Mouse (Mus musculus): ENCODE data around the gene Tbcd. TPM values are rescaled to one million over a fixed set of nuclear protein-coding genes. Genes with fewer than 3 reads are reported as not detected.

Tbcd gene
- polyA plus RNA-seq, 1 experiment from 2014 or later = 45.2 TPM

DNA sequence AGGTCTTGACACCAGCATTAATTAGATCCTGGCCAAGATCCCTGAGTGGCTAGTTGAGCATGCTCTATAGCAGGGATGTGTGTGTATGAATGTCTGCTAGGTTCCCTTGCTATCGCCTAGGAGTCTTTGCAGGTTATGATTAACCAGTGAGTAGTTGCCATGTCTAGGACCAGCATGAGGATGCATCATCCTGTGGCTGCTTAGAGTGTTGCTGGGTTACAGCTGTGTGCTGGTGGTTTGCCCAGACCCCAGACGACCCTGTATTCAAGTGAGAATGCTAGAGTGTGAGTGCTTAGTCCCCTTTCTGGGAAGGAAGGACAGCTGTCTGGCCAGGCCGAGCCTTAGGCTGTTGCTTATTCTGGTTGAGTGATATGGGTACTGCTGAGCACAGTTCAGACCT is 106.8 kb downstream of the Tbcd start:
- H3K27me3 ChIP-seq = no peaks in the 10 kb centered on the region
- H3K9me3 ChIP-seq (replicated peaks) = no peaks in the 10 kb centered on the region
- no peak overlapping the region for H3K9ac ChIP-seq
- 83% methylated on average over 3 of the region's 3 CpGs for WGBS
- ATAC-seq = no peak
- no peak overlapping the region for H3K4me3 ChIP-seq
- H3K36me3 ChIP-seq (ENCODE audit: poor library complexity, severe bottlenecking) = peaks cover 10% of the 10 kb centered on the region
- no peak overlapping the region for H3K27ac ChIP-seq
- H3K4me1 ChIP-seq = no peaks in the 10 kb centered on the region
- no peak overlapping the region for H3K4me2 ChIP-seq

DNA sequence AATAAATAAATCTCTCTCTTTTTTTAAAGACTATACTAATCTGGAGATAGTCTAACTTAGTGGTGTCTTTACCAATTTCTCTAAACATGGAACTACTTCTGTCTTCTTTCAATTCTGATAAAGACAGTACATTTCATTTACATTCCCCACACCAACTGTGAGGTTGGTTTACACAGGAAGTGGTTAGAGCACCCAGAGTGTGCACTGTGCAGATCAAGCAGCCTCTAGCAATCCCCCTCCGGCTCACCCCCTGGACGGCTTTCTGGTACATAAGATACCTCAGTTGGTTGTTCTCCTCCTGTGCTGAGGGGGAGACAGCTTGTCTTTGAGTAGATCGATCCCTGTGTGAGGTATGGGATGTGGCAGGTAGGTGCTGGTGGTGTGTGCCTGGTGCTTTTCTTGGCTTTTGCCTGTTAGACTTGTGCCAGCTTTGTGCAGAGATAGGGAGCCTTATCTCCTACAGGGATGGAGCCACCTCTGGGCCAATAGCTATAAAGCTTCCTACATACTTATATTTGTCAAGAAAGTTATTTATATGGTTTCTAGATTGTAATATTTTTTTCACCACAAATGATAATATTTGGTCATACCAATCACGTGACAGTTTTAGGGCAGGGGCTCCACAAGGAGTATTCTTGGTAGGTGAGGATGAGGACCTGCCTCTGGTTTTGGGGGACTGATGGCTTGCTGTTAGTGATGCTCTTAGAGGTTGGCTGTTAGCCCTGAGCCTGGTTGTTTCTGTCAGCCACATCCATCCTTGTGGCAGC is 108.0 kb downstream of the Tbcd start:
- H3K27me3 ChIP-seq = no peaks in the 10 kb centered on the region
- no peaks in the 10 kb centered on the region for H3K4me1 ChIP-seq
- H3K9me3 ChIP-seq (replicated peaks) = no peaks in the 10 kb centered on the region
- no peak overlapping the region for H3K9ac ChIP-seq
- H3K4me2 ChIP-seq = no peak overlapping the region
- H3K4me3 ChIP-seq = no peak overlapping the region
- 90% methylated on average over 4 of the region's 4 CpGs for WGBS
- no peak overlapping the region for H3K27ac ChIP-seq
- no peak for ATAC-seq
- peaks cover 18% of the 10 kb centered on the region for H3K36me3 ChIP-seq (ENCODE audit: poor library complexity, severe bottlenecking)

DNA sequence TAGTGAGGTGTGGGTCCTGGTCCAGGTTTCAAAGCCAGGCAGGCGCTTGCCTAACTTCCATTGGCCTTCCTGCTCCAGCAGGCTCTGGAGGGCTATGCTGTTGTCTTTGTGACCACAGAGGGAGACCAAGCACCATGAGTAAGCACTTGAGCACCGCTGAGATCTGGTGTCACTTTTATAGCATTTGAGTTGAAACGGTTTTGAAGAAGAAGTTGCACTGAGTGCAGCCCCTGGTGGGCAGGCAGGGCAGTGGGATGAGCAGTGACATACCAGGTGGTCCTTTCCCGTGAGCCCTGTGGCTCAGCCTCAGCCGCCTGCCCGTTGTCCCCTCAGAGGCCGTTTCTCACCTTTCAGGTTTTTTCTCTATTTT is 108.5 kb downstream of the Tbcd start:
- Histone ChIP-seq H3K27me3 (no peaks in the 10 kb centered on the region), H3K9ac (no peak overlapping the region), H3K36me3 (ENCODE audit: poor library complexity, severe bottlenecking) (peaks cover 20% of the 10 kb centered on the region), H3K4me3 (no peak overlapping the region), H3K4me1 (no peaks in the 10 kb centered on the region), H3K9me3 (replicated peaks) (no peaks in the 10 kb centered on the region), H3K4me2 (no peak overlapping the region), H3K27ac (no peak overlapping the region)
- 81% methylated on average over 7 of the region's 7 CpGs for WGBS
- no peak for ATAC-seq

DNA sequence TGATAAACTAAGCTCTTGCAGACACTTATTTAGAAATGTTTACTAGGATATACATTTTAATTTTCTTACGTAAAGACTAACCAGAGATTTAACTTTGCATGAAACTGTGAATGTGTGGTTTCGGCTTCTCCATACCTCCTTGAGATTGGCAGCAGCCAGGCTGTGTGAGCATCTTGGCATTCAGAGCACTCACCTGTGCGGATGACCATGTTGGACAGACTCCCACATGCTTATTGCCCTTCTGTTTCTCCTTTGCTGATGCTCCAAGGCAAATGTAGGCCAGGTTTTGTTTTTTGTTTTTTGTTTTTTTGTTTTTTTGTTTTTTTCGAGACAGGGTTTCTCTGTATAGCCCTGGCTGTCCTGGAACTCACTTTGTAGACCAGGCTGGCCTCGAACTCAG is 111.6 kb downstream of the Tbcd start:
- peaks cover 10% of the 10 kb centered on the region; the same call in 1 of the 2 replicates for H3K36me3 ChIP-seq (ENCODE audit: poor library complexity, severe bottlenecking)
- WGBS = 94% methylated on average over 5 of the region's 5 CpGs
- no peak overlapping the region for H3K27ac ChIP-seq
- no peaks in the 10 kb centered on the region for H3K27me3 ChIP-seq
- no peak overlapping the region for H3K4me2 ChIP-seq
- no peak for ATAC-seq
- no peaks in the 10 kb centered on the region for H3K4me1 ChIP-seq
- H3K9me3 ChIP-seq (replicated peaks) = no peaks in the 10 kb centered on the region
- H3K9ac ChIP-seq = no peak overlapping the region
- no peak overlapping the region for H3K4me3 ChIP-seq

DNA sequence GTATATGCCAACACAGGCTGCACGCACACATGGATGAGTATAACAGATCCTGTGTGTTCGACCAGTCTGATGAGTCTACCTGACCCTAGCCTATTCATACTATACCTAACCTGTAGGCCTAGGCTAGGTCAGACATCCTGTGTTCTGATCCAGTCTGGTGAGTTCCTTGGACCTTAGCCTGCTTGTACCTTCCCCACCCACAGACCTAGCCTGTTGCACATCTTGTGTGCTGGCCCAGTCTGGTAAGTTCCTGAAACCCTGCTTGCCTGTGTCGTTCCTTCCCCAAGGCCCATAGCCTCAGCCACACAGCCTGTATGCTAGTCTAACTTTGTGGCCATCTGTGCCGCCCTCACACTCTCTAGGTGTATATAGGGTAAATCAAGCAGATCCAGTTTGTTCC is 112.5 kb downstream of the Tbcd start:
- WGBS = 92% methylated on average over 4 of the region's 4 CpGs
- Histone ChIP-seq H3K9ac (no peak overlapping the region), H3K4me2 (no peak overlapping the region), H3K27me3 (no peaks in the 10 kb centered on the region), H3K4me3 (no peak overlapping the region), H3K27ac (no peak overlapping the region), H3K4me1 (no peaks in the 10 kb centered on the region), H3K36me3 (ENCODE audit: poor library complexity, severe bottlenecking) (peaks cover 10% of the 10 kb centered on the region; the same call in 1 of the 2 replicates), H3K9me3 (replicated peaks) (no peaks in the 10 kb centered on the region)
- no peak for ATAC-seq

DNA sequence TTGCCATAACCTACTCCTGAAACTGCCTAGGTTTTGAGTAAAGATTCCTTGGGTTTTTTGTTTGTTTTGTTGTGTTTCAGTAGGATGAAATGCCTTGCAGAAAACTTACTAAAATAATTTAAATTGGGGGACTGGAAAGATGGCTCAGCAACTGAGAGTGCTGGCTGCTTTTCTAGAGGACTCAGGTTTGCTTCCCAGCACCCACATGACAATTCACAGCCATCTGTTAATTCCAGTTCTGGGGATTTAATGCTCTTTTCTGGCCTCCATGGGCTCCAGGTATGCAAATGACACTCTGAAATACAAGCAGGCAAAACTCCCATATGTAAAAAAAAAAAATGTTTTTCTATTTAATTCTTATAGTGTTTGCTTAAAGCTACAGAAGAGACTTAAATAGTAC is 130.1 kb downstream of the Tbcd start:
- no peak for ATAC-seq
- Histone ChIP-seq H3K27ac (no peak overlapping the region), H3K36me3 (ENCODE audit: poor library complexity, severe bottlenecking) (peaks cover 29% of the 10 kb centered on the region), H3K27me3 (no peaks in the 10 kb centered on the region), H3K4me1 (no peaks in the 10 kb centered on the region), H3K9me3 (replicated peaks) (no peaks in the 10 kb centered on the region), H3K4me3 (no peak overlapping the region), H3K4me2 (no peak overlapping the region), H3K9ac (no peak overlapping the region)

DNA sequence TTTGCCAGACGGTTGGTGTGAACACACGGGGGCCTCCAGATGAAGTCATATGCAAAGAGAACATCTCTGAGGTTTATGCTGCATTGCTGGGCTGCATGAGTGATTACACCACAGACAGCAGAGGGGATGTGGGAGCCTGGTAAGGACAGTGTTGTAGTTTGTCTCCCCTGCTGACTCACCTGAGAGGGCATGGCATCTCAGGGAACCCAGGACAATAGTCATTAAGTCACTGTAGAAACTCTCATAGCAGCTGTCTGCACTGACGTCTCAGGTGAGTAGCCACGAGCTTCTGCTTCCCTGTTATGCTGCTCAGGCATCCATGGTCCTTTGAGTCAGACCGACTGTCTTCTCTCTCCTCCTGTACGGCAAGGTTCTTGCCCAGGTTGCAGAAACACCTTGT is 145.5 kb downstream of the Tbcd start:
- 86% methylated on average over 6 of the region's 6 CpGs for WGBS
- no peak overlapping the region for H3K27ac ChIP-seq
- ATAC-seq = no peak
- no peaks in the 10 kb centered on the region for H3K27me3 ChIP-seq
- no peak overlapping the region for H3K4me3 ChIP-seq
- no peaks in the 10 kb centered on the region for H3K4me1 ChIP-seq
- peaks cover 86% of the 10 kb centered on the region for H3K36me3 ChIP-seq (ENCODE audit: poor library complexity, severe bottlenecking)
- H3K9ac ChIP-seq = no peak overlapping the region
- H3K4me2 ChIP-seq = no peak overlapping the region
- no peaks in the 10 kb centered on the region for H3K9me3 ChIP-seq (replicated peaks)

DNA sequence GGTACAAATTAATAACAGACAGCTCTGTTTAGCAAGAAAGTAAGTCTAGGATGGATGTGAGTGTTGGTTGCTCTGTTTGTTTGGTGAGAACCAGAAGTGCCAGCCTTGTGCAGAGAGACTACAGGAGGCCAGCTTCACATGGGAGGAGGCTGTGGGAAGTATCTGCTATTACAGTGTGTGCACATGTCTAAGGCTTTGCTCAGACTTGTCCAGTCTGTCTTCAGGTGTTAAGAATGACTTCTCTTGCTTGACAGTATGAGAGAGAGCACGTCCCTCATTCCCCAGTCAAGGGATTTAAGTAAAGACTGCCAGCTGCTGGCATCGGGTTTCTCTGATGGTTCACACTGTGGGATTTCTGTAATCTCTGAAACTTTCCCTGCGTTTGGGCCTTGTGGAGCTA is 149.7 kb downstream of the Tbcd start:
- WGBS = 87% methylated on average over 3 of the region's 3 CpGs
- Histone ChIP-seq H3K9me3 (replicated peaks) (no peaks in the 10 kb centered on the region), H3K36me3 (ENCODE audit: poor library complexity, severe bottlenecking) (peaks cover 95% of the 10 kb centered on the region), H3K27ac (no peak overlapping the region), H3K4me2 (no peak overlapping the region), H3K4me1 (no peaks in the 10 kb centered on the region), H3K9ac (no peak overlapping the region), H3K27me3 (no peaks in the 10 kb centered on the region), H3K4me3 (no peak overlapping the region)
- no peak for ATAC-seq

DNA sequence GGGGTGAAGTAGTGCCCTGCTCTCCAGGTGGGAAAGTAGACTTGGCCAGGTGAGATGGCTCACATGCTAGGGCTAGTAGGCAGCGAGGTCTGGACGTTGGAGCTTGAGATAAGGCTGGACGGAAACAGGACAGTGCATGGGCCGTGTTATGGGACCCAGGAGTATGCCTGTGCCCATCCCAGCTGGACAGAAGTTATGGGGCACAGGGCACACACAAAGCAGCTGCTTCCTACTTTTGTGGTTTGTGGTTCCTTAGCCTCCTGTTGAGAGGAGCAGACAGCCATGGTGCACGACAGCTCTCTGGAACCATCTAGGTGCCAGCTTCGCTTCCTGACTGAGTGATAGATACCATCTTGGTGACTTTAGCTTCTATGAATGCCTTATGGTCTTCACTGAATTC is 153.9 kb downstream of the Tbcd start:
- Histone ChIP-seq H3K4me1 (no peaks in the 10 kb centered on the region), H3K27ac (no peak overlapping the region), H3K27me3 (no peaks in the 10 kb centered on the region), H3K4me3 (no peak overlapping the region), H3K36me3 (ENCODE audit: poor library complexity, severe bottlenecking) (peaks cover 93% of the 10 kb centered on the region), H3K9me3 (replicated peaks) (no peaks in the 10 kb centered on the region), H3K9ac (no peak overlapping the region), H3K4me2 (no peak overlapping the region)
- WGBS = 97% methylated on average over 6 of the region's 6 CpGs
- no peak for ATAC-seq

DNA sequence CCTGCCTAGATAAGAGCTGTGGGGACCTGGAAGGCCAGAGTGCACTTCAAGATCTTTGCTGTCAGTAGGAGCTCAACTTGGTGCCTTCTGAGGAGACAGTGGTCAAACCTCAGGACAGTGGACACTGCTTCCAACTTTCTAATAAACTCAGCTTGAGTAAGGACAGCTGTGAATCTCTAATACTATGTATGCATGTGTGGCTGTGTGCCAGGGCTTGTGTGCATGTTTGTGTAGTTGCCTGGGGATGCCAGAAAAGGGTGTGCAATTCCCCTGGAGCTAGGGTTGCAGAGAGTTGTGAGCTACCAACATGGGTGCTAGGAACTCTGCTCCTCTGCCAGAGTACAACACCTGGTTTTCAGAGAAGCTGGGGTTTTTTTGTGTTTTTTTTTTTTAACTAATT is 159.2 kb downstream of the Tbcd start:
- H3K27me3 ChIP-seq = no peaks in the 10 kb centered on the region
- no peak overlapping the region for H3K4me2 ChIP-seq
- no peak overlapping the region for H3K27ac ChIP-seq
- H3K4me3 ChIP-seq = no peak overlapping the region
- H3K9ac ChIP-seq = no peak overlapping the region
- H3K4me1 ChIP-seq = no peaks in the 10 kb centered on the region
- no peaks in the 10 kb centered on the region for H3K9me3 ChIP-seq (replicated peaks)
- H3K36me3 ChIP-seq (ENCODE audit: poor library complexity, severe bottlenecking) = peaks cover 75% of the 10 kb centered on the region
- ATAC-seq = no peak

DNA sequence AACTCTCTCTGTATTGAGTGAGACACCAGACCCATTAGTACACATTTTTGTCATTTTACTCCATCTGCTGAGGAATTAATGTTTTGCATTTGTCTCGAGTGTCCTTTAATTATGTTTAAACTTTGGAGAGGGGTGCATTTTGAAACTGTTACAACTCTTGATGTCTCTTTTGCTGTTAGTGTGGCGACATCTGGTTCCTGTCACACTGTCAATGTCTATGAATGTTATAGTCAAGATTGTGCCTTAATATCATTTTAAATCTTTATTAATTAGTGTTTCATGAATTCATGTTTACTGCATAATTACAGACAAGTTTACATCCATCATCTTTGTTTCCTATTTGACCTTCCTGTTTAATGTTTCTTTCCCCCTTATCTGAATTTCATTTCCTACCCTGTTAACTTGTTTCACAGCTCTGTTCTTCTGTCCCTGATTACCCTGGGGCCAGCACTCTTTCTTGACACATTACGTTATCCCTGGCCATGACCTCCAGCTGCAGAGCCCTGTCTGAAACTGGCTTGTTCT is 164.3 kb downstream of the Tbcd start:
- H3K9ac ChIP-seq = no peak overlapping the region
- no peaks in the 10 kb centered on the region for H3K4me1 ChIP-seq
- no peak overlapping the region for H3K4me2 ChIP-seq
- peaks cover 79% of the 10 kb centered on the region for H3K36me3 ChIP-seq (ENCODE audit: poor library complexity, severe bottlenecking)
- no peaks in the 10 kb centered on the region for H3K9me3 ChIP-seq (replicated peaks)
- WGBS = 85% methylated on average over 3 of the region's 3 CpGs
- H3K4me3 ChIP-seq = no peak overlapping the region
- no peaks in the 10 kb centered on the region for H3K27me3 ChIP-seq
- ATAC-seq = no peak
- no peak overlapping the region for H3K27ac ChIP-seq

DNA sequence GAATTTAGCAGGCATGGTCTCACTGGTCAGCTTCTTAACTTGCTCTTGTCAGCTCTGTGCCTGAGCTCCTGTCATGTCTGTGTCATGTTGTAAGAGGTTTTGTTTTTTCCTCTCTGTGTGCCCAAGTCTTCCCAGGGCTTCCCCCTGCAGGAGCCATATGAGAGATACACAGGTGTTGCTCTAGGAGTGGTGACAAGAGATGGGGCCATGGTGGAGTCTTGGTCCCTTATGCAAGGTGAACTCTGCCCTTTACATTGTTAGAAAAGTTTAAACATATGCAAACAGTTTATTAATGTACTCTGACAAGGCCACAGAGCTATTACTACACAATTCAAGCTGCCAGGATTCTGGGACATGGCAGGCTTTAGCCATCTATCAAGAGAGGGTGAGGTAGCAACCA is 164.8 kb downstream of the Tbcd start:
- Histone ChIP-seq H3K27me3 (no peaks in the 10 kb centered on the region), H3K4me3 (no peak overlapping the region), H3K4me2 (no peak overlapping the region), H3K36me3 (ENCODE audit: poor library complexity, severe bottlenecking) (peaks cover 76% of the 10 kb centered on the region), H3K9ac (no peak overlapping the region), H3K9me3 (replicated peaks) (no peaks in the 10 kb centered on the region), H3K27ac (no peak overlapping the region), H3K4me1 (no peaks in the 10 kb centered on the region)
- no peak for ATAC-seq

DNA sequence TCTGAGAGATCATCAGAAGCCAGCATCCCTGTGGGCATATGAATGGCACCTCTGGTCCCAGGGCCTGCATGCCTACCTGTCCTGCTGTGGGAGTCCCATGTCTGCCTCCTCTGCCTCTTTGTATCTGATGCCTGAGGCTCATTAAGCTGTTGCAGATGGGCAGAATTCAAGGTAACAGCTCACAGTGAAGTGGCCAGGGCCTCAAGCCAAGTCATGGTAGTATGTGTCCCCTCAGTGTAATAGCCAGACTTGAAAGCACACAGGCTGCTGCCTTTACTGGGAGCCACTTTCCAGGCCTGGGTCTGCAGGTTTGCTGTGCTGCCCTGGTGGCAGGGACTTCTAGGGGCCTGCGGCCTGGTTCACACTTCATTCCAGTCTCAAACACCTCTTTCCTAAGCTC is 165.6 kb downstream of the Tbcd start:
- Histone ChIP-seq H3K4me3 (no peak overlapping the region), H3K27ac (no peak overlapping the region), H3K36me3 (ENCODE audit: poor library complexity, severe bottlenecking) (peaks cover 82% of the 10 kb centered on the region), H3K4me1 (no peaks in the 10 kb centered on the region), H3K9ac (no peak overlapping the region), H3K27me3 (no peaks in the 10 kb centered on the region), H3K4me2 (no peak overlapping the region), H3K9me3 (replicated peaks) (no peaks in the 10 kb centered on the region)
- no peak for ATAC-seq
- WGBS = 90% methylated on average over 1 of the region's 1 CpGs
